Mouse (Mus musculus) gastrocnemius, postnatal 36 days (tissue): ENCODE results near the gene Zfp651. TPM values are rescaled to one million over a fixed set of nuclear protein-coding genes. Genes with fewer than 3 reads are reported as not detected.
A peak's percentile ranks its signal among the peaks of the same experiment; 100 is the strongest.

Experiments used
- DNase-seq, 2 experiments: peaks; one replicate each; pipeline ENCODE4 v3.0.0; 2022
- intact Hi-C: fragments of 180-260 bp; cut with DNase I; formaldehyde crosslinking; loops from one replicate; pipeline ENCODE4 v1.15.1; 2025
- total RNA-seq, 2 experiments: library from RNA; stranded (reverse); gene quantifications; 2 replicates each; pipeline ENCODE4 v1.2.3; 2021

Zfp651 gene
- total RNA-seq, 2 experiments from 2014 or later = 98.5 to 111 TPM

DNA sequence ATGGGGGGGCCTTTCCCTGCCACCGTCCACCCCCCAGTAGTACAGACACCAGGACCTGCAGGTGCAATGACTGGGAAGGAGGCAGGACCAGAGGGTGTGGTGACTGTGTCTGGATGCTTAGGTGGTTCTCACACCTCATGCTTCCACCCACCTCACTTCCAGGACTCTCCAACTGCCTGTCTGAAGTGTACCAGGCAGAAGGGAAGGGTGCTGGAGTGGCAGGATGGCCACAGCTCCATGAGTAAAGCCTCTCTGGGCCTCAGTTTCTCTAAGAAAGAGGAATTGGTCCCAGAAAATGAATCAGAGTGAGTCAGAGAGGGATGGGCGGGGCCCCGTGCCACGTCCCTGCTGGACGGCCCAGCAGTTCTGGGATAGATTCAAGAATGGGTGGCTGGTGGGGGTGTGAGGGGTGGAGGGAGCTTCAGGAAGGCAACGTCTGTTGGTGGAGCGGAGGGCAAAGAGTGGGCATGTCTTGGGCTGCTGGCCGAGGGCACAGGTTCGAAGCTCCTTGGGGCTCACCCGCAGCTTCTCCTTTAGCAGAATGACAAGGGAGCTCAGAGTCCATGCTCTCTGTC, 2.0 kb downstream of the Zfp651 start:
- intact Hi-C loops = loop anchor here (5.0 kb wide), 1 partner anchor 39 kb away; no protein-coding TSS in a partner anchor
- peak in 1 of 2 experiments; percentile 41 for DNase-seq

DNA sequence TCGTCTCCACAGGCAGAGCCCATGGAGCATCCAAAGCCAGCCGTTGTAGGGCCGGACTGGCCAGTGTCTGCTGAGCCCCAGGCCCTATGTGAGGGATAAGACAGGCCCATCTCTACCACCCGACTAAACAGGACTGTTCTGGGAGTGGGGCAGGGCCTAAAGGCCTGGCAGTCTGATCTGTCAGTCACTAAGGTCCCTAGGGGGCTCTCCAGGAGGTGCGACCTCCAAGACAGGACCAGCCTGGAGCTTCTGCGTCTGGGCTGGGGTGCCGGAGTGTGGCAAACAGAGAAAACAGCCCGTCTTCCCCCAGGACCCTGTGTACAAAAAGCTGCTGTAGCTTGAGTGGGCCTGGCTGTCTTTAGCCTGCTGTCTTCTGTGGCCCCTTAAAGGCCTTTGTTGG, 2.7 kb downstream of the Zfp651 start:
- peak in 1 of 2 experiments; percentile 17 for DNase-seq

DNA sequence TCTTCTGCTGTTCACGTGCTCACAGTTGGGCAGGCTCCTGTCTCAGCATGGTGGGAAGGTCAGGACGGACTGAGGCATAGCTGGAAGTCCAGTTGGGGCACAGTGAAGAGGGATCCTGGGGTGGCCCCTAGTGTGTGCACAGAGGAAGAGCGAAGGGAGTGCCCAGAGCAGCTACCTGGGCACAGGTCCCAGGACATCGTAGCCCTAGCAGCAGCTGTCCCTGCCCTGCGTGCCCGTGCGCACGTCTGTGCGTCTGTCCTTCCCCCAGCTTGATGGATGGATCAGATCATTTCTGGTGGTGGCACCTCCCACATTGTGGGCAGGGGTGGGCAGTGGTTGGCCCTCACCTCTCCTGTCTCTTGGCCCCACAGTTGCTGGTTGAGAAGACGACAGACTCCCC, 3.1 kb downstream of the Zfp651 start:
- peak in 1 of 2 experiments; percentile 34 for DNase-seq
- intact Hi-C loops = loop anchor here (5.0 kb wide), 1 partner anchor 40 kb away; no protein-coding TSS in a partner anchor

More for the DNA sequence above, 2.7 kb downstream of the Zfp651 start:
- intact Hi-C loops = loop anchor here (5.0 kb wide), 1 partner anchor 39 kb away; no protein-coding TSS in a partner anchor

DNA sequence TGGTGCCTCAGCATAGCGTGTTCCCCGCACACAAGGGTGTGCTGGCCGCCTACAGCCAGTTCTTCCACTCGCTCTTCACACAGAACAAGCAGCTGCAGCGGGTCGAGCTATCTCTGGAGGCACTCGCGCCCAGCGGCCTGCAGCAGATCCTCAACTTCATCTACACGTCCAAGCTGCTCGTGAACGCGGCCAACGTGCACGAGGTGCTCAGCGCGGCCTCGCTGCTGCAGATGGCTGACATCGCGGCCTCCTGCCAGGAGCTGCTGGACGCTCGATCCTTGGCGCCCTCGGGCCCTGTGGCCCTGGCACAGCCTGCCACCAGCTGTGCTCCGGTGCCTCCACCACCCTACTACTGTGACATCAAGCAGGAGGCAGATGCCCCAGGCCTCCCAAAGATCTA, 3.6 kb downstream of the Zfp651 start:
- intact Hi-C loops = loop anchor here (5.0 kb wide), 1 partner anchor 40 kb away; no protein-coding TSS in a partner anchor
- peak in 1 of 2 experiments; percentile 25 for DNase-seq

DNA sequence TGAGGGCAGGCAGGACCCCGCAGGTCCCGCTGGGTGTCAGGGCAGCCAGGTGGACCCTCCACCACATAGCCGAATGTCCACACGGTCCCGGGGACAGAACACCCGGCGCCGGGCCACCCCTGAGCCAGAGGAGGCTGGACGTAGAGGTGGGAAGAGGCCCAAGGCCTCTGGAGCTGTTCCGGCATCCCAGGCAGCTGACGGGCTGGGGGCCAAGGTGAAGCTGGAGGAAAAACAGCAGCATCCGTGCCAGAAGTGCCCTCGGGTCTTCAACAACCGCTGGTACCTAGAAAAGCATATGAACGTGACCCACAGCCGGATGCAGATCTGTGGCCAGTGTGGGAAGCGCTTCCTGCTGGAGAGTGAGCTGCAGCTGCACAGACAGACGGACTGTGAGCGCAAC, 4.6 kb downstream of the Zfp651 start:
- peak in 1 of 2 experiments; percentile 45 for DNase-seq
- intact Hi-C loops = loop anchor here (5.0 kb wide), 1 partner anchor 41 kb away; no protein-coding TSS in a partner anchor

DNA sequence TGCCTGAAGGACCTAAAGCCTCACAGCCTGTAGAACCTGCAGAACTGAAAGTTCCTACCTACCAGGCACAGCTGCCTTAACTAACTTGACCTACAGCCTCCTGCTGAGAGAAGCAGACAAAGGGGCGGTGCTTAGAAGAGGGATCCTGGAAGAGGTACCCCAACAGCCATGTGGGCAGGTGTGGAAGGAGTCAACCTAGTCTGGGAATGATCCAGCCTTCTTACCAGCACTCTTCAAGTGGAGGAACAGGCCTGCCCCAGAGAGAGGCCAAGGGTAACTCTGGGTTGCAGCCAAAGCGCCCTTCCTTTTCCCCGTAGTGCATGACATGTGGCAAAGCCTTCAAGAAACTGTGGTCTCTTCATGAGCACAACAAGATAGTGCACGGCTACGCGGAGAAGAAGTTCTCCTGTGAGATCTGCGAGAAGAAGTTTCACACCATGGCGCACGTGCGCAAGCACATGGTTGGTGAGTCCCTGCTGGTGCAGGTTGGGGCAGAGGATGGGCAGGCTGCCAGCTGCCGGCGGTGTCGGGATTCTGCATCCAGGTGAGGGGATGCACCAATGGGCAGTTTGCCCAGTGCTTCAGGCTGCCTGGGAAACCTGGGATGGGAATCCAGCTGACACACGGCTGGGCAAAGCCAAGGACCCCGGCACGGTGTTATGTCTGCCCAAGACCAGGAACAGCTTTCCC, 6.2 kb downstream of the Zfp651 start:
- intact Hi-C loops = no loop called here
- DNase-seq = no peak

DNA sequence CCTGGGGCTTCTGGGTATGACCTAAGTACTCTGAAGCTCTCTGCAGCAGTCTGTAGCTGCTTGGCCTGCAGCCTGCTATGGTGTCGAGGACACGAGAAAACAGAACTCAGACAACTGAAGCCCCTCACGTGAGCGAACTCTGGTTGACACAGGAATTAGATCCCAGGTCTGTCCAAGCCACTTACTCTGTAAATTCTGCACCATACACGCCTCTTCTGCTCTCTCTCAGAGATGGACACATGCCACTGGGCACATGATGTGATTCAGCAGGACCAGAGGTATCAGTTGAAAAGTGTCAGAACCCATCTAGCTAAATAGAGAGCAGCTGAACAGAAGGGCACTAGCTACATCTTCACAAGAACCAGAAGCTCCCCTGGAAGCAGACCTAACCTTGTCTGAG, 13.3 kb downstream of the Zfp651 start:
- DNase-seq = no peak
- intact Hi-C loops = no loop called here

DNA sequence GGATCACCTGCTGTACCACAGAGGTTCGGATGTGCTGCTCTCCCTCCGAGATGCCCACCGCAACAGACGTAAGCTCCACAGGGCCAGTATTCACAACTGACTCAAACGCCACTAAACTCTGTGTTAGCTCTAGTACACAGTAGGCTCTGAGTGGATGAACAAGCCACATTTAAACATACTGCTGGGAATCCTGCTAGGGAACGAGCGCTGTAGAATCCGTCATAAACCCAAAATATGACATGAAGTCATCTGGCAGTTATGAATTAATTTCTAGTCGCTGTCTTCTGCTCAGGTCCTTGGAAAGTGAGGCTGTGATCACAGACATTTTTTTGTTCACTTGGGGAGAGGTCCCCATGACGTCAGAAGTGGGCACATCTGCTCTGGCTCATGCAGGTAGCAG, 16.8 kb downstream of the Zfp651 start:
- intact Hi-C loops = no loop called here

DNA sequence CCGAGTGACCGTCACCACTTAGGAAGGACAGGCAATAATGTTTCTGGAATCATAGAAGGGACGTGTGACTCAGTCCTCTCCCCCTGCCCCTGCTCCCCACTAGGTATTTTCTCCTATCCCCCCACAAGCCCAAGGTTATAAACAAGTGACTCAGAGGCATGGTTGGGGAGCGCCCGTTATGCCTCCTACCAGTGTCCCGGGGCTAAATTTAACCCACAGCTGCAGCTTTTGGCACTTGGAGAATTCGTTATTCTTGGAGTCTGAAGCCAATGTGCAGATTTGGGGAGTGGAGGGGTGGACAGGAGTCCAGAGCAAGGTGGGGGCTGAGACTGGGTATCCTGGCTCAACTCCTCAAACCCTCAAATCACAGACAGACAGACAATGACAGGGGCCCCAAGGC, 17.4 kb downstream of the Zfp651 start:
- DNase-seq = no peak
- intact Hi-C loops = no loop called here

More for the DNA sequence above, 16.8 kb downstream of the Zfp651 start:
- DNase-seq = no peak

DNA sequence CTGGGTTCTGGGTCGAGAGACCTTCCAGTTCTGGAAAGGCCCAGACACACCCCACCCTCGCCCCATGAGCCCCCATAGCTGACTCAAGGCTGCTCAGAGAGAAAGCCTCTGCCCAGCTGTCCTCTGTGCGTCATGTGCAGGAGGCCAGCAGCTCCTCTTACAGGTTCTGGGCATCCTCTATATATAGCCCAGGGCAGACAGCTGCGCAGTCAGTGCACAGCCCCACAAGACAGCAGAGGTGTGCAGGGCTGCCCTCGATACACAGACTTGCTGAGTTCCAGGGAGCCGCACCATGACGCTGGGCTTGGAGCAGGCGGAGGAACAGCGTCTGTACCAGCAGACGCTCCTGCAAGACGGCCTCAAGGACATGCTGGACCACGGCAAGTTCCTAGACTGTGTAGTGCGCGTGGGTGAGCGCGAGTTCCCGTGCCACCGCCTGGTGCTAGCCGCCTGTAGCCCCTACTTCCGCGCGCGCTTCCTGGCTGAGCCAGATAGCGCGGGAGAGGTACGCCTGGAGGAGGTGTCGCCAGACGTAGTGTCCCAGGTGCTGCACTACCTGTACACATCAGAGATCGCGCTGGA, 18.4 kb downstream of the Zfp651 start, which contains the start of gene Klhl40:
Gene Klhl40 (plus strand): TSS at position 124 of the 582 bp plus-strand sequence.
- DNase-seq = no peak
- intact Hi-C loops = no loop called here

DNA sequence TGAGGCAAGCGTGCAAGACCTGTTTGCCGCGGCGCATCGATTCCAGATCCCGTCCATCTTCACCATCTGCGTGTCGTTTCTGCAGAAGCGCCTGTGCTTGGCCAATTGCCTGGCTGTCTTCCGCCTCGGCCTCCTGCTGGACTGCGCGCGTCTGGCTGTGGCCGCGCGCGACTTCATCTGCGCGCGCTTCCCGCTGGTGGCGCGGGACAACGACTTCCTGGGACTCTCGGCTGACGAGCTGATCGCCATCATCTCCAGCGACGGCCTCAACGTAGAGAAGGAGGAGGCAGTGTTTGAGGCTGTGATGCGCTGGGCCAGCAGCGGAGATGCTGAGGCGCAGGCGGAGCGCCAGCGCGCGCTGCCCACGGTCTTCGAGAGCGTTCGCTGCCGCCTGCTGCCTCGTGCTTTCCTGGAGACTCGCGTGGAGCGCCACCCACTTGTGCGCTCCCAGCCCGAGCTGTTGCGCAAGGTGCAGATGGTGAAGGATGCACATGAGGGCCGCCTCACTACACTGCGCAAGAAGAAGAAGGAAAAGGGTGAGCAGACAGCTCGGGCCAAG, 19.0 kb downstream of the Zfp651 start:
- intact Hi-C loops = no loop called here
- no peak for DNase-seq

DNA sequence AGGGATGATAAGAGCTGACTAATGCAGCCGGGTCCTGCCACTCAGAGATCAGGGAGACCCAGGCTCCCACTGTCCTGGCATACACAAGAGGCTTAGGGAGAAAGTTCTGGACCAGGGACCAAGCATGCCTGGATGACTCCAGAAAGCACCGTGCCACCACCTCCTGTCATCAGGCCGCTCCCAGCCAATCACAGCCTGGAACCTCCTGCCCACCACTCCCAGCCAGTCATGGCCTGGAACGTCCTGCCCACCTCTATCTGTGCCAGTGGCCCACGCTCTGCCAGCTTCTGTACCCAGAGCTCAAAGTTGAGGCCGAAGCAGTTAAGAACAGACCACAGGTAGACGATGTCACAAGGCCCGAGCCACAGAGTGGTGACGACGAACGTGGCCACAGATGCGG, 25.7 kb downstream of the Zfp651 start:
- intact Hi-C loops = no loop called here
- no peak for DNase-seq

DNA sequence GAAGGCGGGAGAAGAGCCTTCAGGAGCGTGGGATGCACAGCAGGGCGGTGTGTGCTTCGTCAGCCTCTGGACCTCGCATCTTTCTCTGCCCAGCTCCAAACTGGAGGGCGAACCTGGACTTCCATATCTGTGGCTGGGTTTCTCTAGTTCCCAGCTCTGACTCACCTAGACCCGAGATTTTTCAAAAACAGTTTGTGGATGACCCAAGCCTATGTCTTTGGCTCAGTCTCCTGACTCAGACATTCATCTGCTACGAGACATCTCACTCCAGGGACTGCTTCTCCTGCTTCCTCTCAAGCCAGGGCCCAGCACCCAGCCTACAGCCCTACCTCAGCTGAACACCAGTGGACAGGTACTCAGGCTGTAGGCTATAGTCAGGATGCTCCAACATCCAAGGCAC, 26.1 kb downstream of the Zfp651 start:
- no peak for DNase-seq
- intact Hi-C loops = no loop called here

DNA sequence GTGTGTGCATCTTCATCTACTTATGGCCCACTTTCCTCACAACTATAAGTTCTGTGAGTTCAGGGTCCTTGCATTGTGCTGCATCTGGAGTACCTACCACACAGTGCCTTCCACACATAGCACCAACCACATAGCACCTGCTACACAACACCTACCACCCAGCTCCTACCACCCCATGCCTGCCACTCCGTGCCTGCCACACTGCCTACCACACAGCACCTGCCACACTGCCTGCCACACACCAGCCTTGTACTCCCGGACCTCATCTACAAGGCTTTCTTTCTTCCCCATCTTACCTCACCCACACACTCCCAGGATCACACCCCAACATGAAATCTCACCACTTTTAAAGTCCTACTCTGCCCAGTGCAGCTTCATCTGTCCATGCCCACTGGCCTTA, 27.2 kb downstream of the Zfp651 start:
- no peak for DNase-seq
- intact Hi-C loops = no loop called here

DNA sequence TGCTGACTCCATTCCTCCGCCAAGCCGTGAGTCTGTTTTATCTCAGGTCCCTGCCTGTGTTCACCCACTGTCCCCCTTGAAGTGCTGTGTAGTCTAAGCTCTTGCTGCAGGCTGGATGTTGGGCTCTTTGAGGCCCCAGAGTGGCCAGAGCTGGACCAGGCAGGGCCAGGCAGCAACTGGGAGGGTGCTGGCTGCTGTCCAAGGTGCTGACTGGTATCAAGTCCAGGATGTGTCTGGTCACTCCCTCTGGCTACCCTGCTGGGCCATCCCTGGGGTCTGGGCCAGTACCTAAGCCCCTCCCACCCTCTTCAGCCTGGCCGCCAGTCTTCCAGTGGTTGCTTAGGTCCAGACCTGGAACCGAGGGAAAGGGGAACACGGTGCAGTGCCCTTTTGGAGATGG, 32.1 kb downstream of the Zfp651 start:
- DNase-seq = peak; percentile 77 to 78
- intact Hi-C loops = no loop called here

DNA sequence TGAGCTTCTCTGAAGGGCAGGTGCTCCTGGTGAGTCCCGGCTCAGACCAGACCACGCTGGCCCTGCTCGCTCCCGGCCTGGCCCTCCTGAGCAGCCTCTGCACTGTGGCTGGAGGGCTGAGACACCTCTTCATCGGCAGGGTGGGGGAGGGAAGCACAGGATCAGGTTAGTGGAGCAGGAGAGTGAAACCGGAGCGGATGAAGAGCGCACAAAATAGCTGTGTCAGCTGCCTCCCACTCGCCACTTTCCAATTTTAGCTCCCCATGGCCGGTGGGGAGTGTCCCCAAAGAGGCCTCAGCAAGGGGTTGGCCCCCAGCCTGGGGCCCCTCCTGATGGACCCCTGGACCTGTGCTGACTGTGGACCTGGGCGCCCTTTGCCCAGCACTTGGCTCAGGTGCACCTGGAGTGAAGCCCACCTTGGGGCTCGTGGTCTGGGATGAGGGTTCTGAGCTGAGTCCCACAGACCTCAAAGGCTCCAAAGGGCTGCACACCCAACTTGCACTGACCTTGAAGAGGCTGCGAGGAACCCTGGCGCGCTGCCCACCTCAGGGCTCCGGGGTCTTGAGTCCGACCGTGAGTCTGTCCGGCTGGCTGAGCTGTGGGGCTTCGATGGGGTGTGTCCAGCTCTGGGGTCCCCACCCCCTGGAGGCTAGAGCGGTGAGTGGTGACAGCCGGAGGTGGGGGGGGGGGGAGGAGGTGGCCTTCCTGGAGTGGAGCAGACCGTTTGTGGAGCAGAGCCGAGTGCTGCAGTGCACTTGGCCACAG, 32.8 kb downstream of the Zfp651 start, which contains the start of gene Hhatl:
Gene Hhatl (minus strand): TSS at position 751 of the 765 bp plus-strand sequence.
- peak; percentile 44 to 59 for DNase-seq
- intact Hi-C loops = no loop called here

DNA sequence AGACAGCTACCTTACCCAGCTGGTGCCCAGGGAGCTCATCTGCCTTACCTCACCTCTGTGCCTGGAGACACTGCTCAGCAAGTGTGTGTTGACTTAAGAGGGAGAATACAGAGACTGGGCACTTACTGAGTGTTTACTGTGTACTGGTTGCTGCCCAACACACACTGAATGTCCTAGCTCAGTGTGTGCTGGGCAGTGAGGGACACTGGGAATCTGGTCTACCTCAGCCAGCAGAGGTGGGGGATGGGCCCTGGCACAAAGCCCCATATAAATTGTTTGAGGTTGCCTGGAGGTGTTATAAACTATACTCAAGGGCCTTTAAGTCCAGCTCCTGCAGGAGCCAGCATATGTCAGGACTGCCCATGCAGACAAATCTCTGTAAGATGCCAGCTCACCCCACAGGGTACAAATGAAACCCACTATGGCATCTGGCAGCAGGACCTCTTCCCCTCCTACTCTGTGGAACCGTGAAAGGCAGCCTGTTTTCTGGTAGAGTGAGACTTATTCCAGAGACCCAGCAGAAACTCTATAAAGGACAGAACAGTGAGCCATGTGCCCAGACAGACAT, 35.9 kb downstream of the Zfp651 start:
- no peak for DNase-seq

DNA sequence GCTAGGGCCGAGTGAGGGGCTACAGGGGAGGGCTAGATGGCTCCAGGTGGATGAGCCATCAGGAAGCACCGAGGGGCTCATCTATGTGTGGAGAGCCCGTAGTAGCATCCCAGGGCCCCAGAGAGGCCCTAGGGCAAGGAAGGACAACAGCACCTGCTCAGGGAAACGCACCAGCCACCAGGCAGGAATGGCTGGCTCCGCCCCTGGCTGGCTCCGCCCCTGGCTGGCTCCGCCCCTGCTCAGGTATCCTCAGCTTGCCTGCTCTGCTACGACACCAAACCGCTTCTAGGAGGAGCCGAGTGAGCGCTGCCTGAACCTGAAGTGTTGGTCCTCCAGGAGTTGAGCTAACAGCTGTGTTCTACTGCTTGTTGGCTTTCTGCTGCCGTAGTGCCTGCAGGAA, 38.6 kb downstream of the Zfp651 start:
- intact Hi-C loops = no loop called here
- DNase-seq = no peak

More for the DNA sequence above, 35.9 kb downstream of the Zfp651 start:
- intact Hi-C loops = loop anchor here (1.0 kb wide), 1 partner anchor 34 kb away; no protein-coding TSS in a partner anchor

DNA sequence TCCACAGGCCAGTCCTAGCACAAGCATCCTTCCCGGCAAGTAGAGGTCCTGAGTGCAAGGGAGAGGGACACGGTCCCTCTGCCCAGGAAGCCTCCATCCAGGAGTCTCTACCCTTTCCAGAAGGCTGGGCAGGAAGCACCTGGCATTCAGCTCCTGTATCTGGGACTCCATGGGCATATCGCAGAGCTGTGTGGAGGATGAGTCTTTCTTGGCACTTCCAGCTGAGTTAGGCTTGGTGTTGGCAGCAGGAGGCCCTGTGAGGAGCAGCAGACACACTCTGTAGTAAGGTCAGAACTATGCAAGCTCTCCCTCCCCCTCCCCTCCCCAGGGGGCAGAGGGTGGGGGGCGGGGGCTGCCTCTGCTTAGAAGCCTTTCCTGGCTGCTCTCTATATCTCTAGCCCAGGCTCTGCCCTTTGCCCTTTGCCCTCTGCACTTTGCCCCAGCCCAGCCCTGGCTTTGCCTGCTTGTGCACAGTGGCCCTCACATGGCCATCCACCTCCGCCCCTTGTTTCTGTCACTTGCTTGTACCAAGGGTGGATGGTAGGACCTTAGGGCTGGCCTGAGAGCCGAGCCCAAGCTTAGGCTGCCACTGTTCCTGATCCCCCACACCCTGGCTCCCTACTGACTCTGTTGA, 39.9 kb downstream of the Zfp651 start:
- intact Hi-C loops = no loop called here

More for the DNA sequence above, 39.9 kb downstream of the Zfp651 start:
- no peak for DNase-seq
